Mouse (Mus musculus): Measurements from ENCODE around the gene Gemin5. TPM values are rescaled to one million over a fixed set of nuclear protein-coding genes. Genes with fewer than 3 reads are reported as not detected.
"Not testable (repeated sequence)": the region's sequence is repeated elsewhere in the genome, so short reads cannot be mapped to it uniquely, and the experiment has no call there.

Gene Gemin5
- polyA plus RNA-seq (2014; fragmentation: Nextera tagmentation; extraction: Ambion mirVana), result 18.3 and 19.6 TPM in 2 replicates

- under 1% methylated on average over 48 of the region's 71 CpGs for WGBS
- Histone ChIP-seq H3K27ac (replicated peaks; ENCODE audit: low read depth, low read length) (peak within 1 kb of the TSS; percentile 50), H3K9ac (ENCODE audit: low read depth, low read length) (peak within 1 kb of the TSS; percentile 79), H3K9me3 (ENCODE audit: control insufficient read depth, low read length) (no peaks in the 10 kb centered on the region), H3K4me1 (ENCODE audit: control insufficient read depth, insufficient read depth, low read length) (peaks cover 6% of the 10 kb centered on the region; the same call in 1 of the 2 replicates), H3K4me3 (ENCODE audit: low read depth, low read length) (peak within 1 kb of the TSS; percentile 77), H3K27me3 (replicated peaks; ENCODE audit: control insufficient read depth, insufficient read depth, low read length) (no peaks in the 10 kb centered on the region), H3K36me3 (ENCODE audit: control insufficient read depth, insufficient read depth, low read length) (peaks cover 34% of the 10 kb centered on the region), H3K4me2 (ENCODE audit: low read depth, low read length) (peak within 1 kb of the TSS; percentile 80)
- ATAC-seq (ENCODE audit: low read depth), result peak; percentile 88
- peak; percentile 87 for DNase-seq (ENCODE audit: low spot score)
These were observed at the start of gene Gemin5 for GRCm38 (mm10) chr11:58168167-58168915. TSS of gene Gemin5 (minus strand) at chr11:58168539.

DNA sequence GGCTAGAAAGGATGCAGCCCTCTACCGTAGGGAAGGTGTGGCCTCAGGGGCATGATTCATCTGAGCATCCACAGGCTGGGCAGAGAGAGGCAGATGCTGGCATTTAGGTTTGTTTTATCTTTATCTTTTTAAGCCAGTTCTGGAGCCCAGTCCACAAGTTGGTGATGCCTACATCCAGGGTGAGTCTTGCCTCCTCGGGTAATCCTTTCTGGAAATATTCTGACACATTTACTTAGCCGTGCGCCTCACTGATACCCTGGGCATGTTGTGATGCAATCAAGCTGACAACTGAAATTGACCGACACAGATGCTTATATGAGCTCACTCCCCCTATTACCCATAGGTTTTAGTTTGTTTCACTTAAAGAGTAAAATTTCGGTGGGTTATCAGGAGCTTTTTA is 48.5 kb upstream of the Gemin5 start:
- DNase-seq (ENCODE audit: low spot score) (no peak), ATAC-seq (ENCODE audit: low read depth) (no peak)
- Histone ChIP-seq H3K4me2 (ENCODE audit: low read depth, low read length) (no peak overlapping the region), H3K36me3 (ENCODE audit: control insufficient read depth, insufficient read depth, low read length) (no peaks in the 10 kb centered on the region), H3K4me1 (ENCODE audit: control insufficient read depth, insufficient read depth, low read length) (no peaks in the 10 kb centered on the region; the same call in 1 of the 2 replicates), H3K9me3 (ENCODE audit: control insufficient read depth, low read length) (no peaks in the 10 kb centered on the region), H3K9ac (ENCODE audit: low read depth, low read length) (no peak overlapping the region), H3K27me3 (replicated peaks; ENCODE audit: control insufficient read depth, insufficient read depth, low read length) (no peaks in the 10 kb centered on the region), H3K4me3 (ENCODE audit: low read depth, low read length) (no peak overlapping the region), H3K27ac (replicated peaks; ENCODE audit: low read depth, low read length) (no peak overlapping the region)
- 79% methylated on average over 6 of the region's 6 CpGs for WGBS

GRCm38 (mm10) chr11:58215814-58216213 is 47.5 kb upstream of the Gemin5 start:
- 75% methylated on average over 5 of the region's 5 CpGs for WGBS
- Histone ChIP-seq H3K9me3 (ENCODE audit: control insufficient read depth, low read length) (no peaks in the 10 kb centered on the region), H3K27ac (replicated peaks; ENCODE audit: low read depth, low read length) (no peak overlapping the region), H3K27me3 (replicated peaks; ENCODE audit: control insufficient read depth, insufficient read depth, low read length) (no peaks in the 10 kb centered on the region), H3K4me1 (ENCODE audit: control insufficient read depth, insufficient read depth, low read length) (peaks cover 7% of the 10 kb centered on the region), H3K9ac (ENCODE audit: low read depth, low read length) (no peak overlapping the region), H3K4me2 (ENCODE audit: low read depth, low read length) (no peak overlapping the region; the same call in 1 of the 2 replicates), H3K36me3 (ENCODE audit: control insufficient read depth, insufficient read depth, low read length) (no peaks in the 10 kb centered on the region), H3K4me3 (ENCODE audit: low read depth, low read length) (no peak overlapping the region)
- ATAC-seq (ENCODE audit: low read depth), result no peak
- no peak for DNase-seq (ENCODE audit: low spot score)

DNA sequence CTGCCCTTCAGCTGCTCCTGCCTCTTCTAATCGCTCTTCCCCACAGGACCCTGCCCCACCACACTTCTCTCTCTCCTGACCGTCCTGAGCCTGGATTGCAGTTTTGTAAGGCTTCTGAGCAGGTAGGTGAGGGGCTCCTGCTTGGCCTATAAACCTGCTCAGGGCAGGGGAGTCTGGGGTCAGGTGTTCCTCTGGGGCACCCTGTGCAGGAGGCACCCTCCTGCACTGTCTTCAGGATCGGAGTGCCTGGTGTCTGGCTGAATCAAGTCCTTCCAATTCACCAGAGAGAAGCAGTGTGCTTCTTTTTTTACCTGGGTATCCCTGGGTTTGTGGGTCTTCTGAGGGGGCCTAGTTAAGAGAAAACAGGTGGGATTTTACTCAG is 46.7 kb upstream of the Gemin5 start:
- peak; percentile 38 for ATAC-seq (ENCODE audit: low read depth)
- not testable (repeated sequence) for H3K9ac ChIP-seq (ENCODE audit: low read depth, low read length); DNase-seq (ENCODE audit: low spot score); H3K27me3 ChIP-seq (replicated peaks; ENCODE audit: control insufficient read depth, insufficient read depth, low read length); H3K9me3 ChIP-seq (ENCODE audit: control insufficient read depth, low read length); H3K36me3 ChIP-seq (ENCODE audit: control insufficient read depth, insufficient read depth, low read length); H3K27ac ChIP-seq (replicated peaks; ENCODE audit: low read depth, low read length); H3K4me1 ChIP-seq (ENCODE audit: control insufficient read depth, insufficient read depth, low read length)
- Histone ChIP-seq H3K4me3 (ENCODE audit: low read depth, low read length) (peak overlapping the region; percentile 42; the same call in 1 of the 2 replicates), H3K4me2 (ENCODE audit: low read depth, low read length) (peak overlapping the region; percentile 61)
- WGBS, result 14% methylated on average over 3 of the region's 3 CpGs

GRCm38 (mm10) chr11:58214391-58215048 is 46.2 kb upstream of the Gemin5 start:
- Histone ChIP-seq H3K36me3 (ENCODE audit: control insufficient read depth, insufficient read depth, low read length) (no peaks in the 10 kb centered on the region), H3K27ac (replicated peaks; ENCODE audit: low read depth, low read length) (no peak overlapping the region), H3K9ac (ENCODE audit: low read depth, low read length) (peak overlapping the region; percentile 59), H3K27me3 (replicated peaks; ENCODE audit: control insufficient read depth, insufficient read depth, low read length) (no peaks in the 10 kb centered on the region), H3K4me1 (ENCODE audit: control insufficient read depth, insufficient read depth, low read length) (peaks cover 7% of the 10 kb centered on the region), H3K4me3 (ENCODE audit: low read depth, low read length) (peak overlapping the region; percentile 42), H3K9me3 (ENCODE audit: control insufficient read depth, low read length) (no peaks in the 10 kb centered on the region), H3K4me2 (ENCODE audit: low read depth, low read length) (peak overlapping the region; percentile 61)
- peak; percentile 70 for DNase-seq (ENCODE audit: low spot score)
- 52% methylated on average over 13 of the region's 17 CpGs for WGBS
- ATAC-seq (ENCODE audit: low read depth), result peak; percentile 86

- ATAC-seq (ENCODE audit: low read depth) (no peak), DNase-seq (ENCODE audit: low spot score) (no peak)
- WGBS, result 83% methylated on average over 7 of the region's 7 CpGs
- no peak overlapping the region for H3K4me3 ChIP-seq (ENCODE audit: low read depth, low read length)
- no peak overlapping the region for H3K4me2 ChIP-seq (ENCODE audit: low read depth, low read length)
- peaks cover 7% of the 10 kb centered on the region for H3K4me1 ChIP-seq (ENCODE audit: control insufficient read depth, insufficient read depth, low read length)
- no peaks in the 10 kb centered on the region for H3K27me3 ChIP-seq (replicated peaks; ENCODE audit: control insufficient read depth, insufficient read depth, low read length)
- H3K9me3 ChIP-seq (ENCODE audit: control insufficient read depth, low read length), result no peaks in the 10 kb centered on the region
- H3K36me3 ChIP-seq (ENCODE audit: control insufficient read depth, insufficient read depth, low read length), result no peaks in the 10 kb centered on the region
- H3K27ac ChIP-seq (replicated peaks; ENCODE audit: low read depth, low read length), result no peak overlapping the region
- H3K9ac ChIP-seq (ENCODE audit: low read depth, low read length), result no peak overlapping the region
These were observed 45.5 kb upstream of the Gemin5 start for GRCm38 (mm10) chr11:58213673-58214342.

DNA sequence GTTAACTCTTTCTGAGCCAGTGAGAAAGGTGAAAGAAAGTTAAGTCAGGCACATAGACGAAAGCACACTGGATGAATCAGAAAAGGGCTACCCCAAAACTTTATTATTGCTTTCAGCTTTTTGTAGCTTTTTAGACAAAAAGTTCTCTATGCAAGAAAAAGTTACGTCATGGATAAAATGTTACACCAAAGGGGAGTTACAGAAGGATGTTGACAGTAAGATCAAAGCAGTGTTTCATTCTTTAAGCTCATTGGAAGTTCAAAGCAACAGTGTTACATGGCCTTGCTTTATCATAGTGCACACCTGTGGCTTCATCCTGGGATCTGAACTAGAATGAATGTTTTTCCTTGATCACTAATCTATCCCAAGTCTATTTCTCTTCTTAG is 43.3 kb upstream of the Gemin5 start:
- Histone ChIP-seq H3K9me3 (ENCODE audit: control insufficient read depth, low read length) (no peaks in the 10 kb centered on the region), H3K4me1 (ENCODE audit: control insufficient read depth, insufficient read depth, low read length) (peaks cover 7% of the 10 kb centered on the region), H3K36me3 (ENCODE audit: control insufficient read depth, insufficient read depth, low read length) (no peaks in the 10 kb centered on the region), H3K27ac (replicated peaks; ENCODE audit: low read depth, low read length) (no peak overlapping the region), H3K4me2 (ENCODE audit: low read depth, low read length) (no peak overlapping the region), H3K27me3 (replicated peaks; ENCODE audit: control insufficient read depth, insufficient read depth, low read length) (no peaks in the 10 kb centered on the region), H3K9ac (ENCODE audit: low read depth, low read length) (no peak overlapping the region), H3K4me3 (ENCODE audit: low read depth, low read length) (no peak overlapping the region)
- DNase-seq (ENCODE audit: low spot score) (no peak), ATAC-seq (ENCODE audit: low read depth) (no peak)
- WGBS, result 18% methylated on average over 2 of the region's 2 CpGs

GRCm38 (mm10) chr11:58211062-58211681 is 42.8 kb upstream of the Gemin5 start:
- Histone ChIP-seq H3K4me3 (ENCODE audit: low read depth, low read length) (no peak overlapping the region), H3K9ac (ENCODE audit: low read depth, low read length) (no peak overlapping the region), H3K4me2 (ENCODE audit: low read depth, low read length) (no peak overlapping the region), H3K4me1 (ENCODE audit: control insufficient read depth, insufficient read depth, low read length) (peaks cover 7% of the 10 kb centered on the region), H3K27ac (replicated peaks; ENCODE audit: low read depth, low read length) (no peak overlapping the region), H3K27me3 (replicated peaks; ENCODE audit: control insufficient read depth, insufficient read depth, low read length) (no peaks in the 10 kb centered on the region), H3K9me3 (ENCODE audit: control insufficient read depth, low read length) (no peaks in the 10 kb centered on the region), H3K36me3 (ENCODE audit: control insufficient read depth, insufficient read depth, low read length) (no peaks in the 10 kb centered on the region)
- WGBS, result 16% methylated on average over 9 of the region's 9 CpGs
- ATAC-seq (ENCODE audit: low read depth) (peak; percentile 71; the same call in 1 of the 2 replicates), DNase-seq (ENCODE audit: low spot score) (peak; percentile 61)
